Mouse (Mus musculus) megakaryocyte, embryonic 14.5 days (primary cell): Measurements from ENCODE around the gene Fto. TPM values are rescaled to one million over a fixed set of nuclear protein-coding genes. Genes with fewer than 3 reads are reported as not detected.
A peak's percentile ranks its signal among the peaks of the same experiment; 100 is the strongest.

Experiments
- H3K27me3 ChIP-seq: replicated peaks from 2 replicates; pipeline ENCODE3; 2012; ENCODE audit warnings: inconsistent platforms
- H3K36me3 ChIP-seq: replicated peaks from 2 replicates; pipeline ENCODE3; 2012; ENCODE audit warnings: low read length, inconsistent platforms, mixed read lengths
- H3K4me1 ChIP-seq: 2 replicates; pipeline ENCODE4 v1.6.1; 2012; ENCODE audit warnings: inconsistent platforms
- H3K4me3 ChIP-seq: replicated peaks from 2 replicates; pipeline ENCODE3; 2012; ENCODE audit warnings: moderate library complexity, mild to moderate bottlenecking, inconsistent platforms
- H3K9me3 ChIP-seq: 2 replicates; pipeline ENCODE4 v1.6.1; 2012; ENCODE audit warnings: inconsistent platforms
- FLI1 ChIP-seq: IDR thresholded peaks from 2 replicates; pipeline ENCODE4 v1.6.1; 2012; ENCODE audit warnings: low read length, inconsistent platforms, mixed read lengths
- GATA1 ChIP-seq: IDR thresholded peaks from 3 replicates; pipeline ENCODE4 v1.6.1; 2012; ENCODE audit warnings: mixed read lengths, low read length, inconsistent platforms, borderline replicate concordance
- polyA plus RNA-seq: library from polyadenylated mRNA; stranded (reverse); fragments of >175 nt; gene quantifications from 2 replicates; pipeline ENCODE4 v1.2.3, GENCODE M21; 2012; ENCODE audit warnings: low replicate concordance; ENCODE audit not compliant: insufficient read depth

The Fto gene
- polyA plus RNA-seq, 1 experiment = 9.5 TPM

DNA sequence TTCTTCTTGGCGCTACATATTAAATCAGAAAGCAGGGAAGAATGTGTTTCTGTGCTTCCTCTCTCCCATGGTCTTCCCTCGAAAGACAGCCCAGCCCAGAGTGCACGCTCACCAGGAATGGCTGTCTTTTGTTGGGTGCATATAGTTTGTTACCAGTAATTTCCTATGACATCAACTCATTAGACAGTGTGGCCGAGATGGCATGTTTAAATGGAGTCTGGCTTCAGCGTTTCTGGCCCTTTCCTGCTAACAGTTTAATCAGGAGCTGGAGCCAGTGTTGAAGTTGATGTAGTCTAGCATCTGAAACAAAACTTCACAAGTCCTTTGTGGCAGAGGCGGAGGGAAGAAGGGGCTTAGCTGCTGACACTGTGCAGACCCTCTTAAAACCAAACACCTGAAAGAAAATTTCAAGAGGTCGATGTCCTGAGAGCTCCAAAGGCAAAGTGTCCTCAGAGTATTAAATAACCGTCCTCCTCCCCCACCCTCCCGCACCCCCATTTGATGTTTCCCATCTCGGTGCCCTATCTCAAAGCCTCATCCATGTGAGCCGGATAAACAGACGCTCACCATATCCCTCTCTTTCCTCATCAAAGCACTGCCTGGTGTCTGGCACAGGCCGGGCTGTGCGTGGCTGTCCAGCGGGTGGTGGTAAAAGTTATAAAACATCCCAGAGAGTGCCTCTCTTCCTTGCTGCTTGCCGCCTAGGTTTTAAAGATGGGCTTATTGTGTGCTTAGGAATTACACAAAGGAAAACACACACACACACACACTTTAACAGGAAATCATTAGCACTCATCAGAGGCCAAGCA, 210.9 kb downstream of the Fto start:
- TF ChIP-seq GATA1 (no peak), FLI1 (no peak)
- Histone ChIP-seq H3K4me1 (no peaks in the 10 kb centered on the region; the same call in 1 of the 2 replicates), H3K9me3 (no peaks in the 10 kb centered on the region), H3K36me3 (peaks cover 61% of the 10 kb centered on the region), H3K4me3 (no peak overlapping the region), H3K27me3 (no peaks in the 10 kb centered on the region)

DNA sequence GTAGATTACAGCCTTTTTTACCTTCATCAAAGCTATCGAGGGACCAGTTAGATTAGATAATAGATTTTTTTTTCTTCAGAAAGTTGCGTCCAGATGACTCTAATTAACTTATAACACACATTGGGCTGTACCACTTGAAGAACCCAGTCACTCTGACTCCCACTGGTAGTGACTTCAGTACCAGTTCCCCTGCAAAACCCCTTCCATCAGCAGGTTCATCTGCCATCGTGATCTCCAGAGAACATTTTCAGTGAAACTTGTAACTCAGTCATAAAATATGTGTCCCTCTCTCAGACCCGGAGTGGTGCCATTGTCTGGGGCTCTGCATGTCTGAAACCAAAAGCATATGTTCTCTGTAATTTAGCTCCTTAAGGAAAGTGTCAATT, 211.5 kb downstream of the Fto start:
- no peak overlapping the region for H3K4me3 ChIP-seq
- peaks cover 66% of the 10 kb centered on the region for H3K36me3 ChIP-seq
- TF ChIP-seq FLI1 = no peak
- no peak for TF ChIP-seq GATA1
- no peaks in the 10 kb centered on the region for H3K9me3 ChIP-seq
- no peaks in the 10 kb centered on the region for H3K27me3 ChIP-seq
- H3K4me1 ChIP-seq = no peaks in the 10 kb centered on the region; the same call in 1 of the 2 replicates

DNA sequence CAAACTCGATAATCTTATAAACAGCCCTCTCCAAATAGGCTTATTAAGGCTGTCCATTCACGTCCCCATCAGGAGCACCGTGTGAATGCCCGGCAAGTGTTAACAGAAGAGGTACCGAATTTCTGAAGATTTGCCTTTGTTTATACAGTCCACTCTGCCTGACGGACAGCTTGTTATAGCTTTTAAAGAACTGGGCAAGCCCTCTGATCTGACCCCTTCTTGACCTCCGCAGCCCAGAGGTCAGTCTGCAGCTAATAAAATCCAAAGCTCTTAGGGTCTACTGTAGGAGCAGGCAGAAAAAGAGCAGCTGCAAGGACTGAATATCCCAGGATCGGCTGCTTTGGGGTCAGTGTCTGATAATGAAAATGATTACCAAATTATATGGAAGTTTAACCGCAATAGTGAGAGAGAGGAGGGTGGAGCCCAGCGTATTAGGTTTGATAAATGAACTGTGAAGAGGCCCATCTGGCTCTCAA, 212.1 kb downstream of the Fto start:
- H3K4me1 ChIP-seq = no peaks in the 10 kb centered on the region; the same call in 1 of the 2 replicates
- 0 out of 2 replicates have a peak, but pooled peaks cover under 1% of the 10 kb centered on the region for H3K9me3 ChIP-seq
- H3K36me3 ChIP-seq = peaks cover 68% of the 10 kb centered on the region
- TF ChIP-seq FLI1 (no peak), GATA1 (no peak)
- no peaks in the 10 kb centered on the region for H3K27me3 ChIP-seq
- H3K4me3 ChIP-seq = no peak overlapping the region

DNA sequence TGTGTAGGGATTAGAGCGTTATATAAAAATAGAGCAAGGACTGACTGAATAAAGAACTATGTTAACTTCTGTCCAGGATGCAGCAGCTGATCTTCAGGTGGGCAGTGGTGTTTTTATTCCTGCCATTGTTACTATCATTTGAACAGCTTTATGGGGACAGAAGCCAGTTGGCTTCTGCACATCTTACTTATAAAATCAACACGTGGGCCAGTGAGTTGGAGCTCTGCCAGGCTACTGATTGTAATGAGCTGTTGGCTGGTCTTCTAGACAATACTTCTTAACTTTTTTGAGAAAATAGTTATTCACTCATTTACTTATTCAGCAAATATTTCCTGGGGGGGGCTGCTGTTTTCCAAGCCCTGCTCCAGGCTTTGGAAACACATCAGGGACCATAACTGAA, 215.6 kb downstream of the Fto start:
- Histone ChIP-seq H3K4me3 (no peak overlapping the region), H3K36me3 (peaks cover 64% of the 10 kb centered on the region), H3K27me3 (no peaks in the 10 kb centered on the region), H3K9me3 (0 out of 2 replicates have a peak, but pooled peaks cover 3% of the 10 kb centered on the region), H3K4me1 (no peaks in the 10 kb centered on the region; the same call in none of the 2 replicates)
- no peak for TF ChIP-seq FLI1
- TF ChIP-seq GATA1 = no peak

DNA sequence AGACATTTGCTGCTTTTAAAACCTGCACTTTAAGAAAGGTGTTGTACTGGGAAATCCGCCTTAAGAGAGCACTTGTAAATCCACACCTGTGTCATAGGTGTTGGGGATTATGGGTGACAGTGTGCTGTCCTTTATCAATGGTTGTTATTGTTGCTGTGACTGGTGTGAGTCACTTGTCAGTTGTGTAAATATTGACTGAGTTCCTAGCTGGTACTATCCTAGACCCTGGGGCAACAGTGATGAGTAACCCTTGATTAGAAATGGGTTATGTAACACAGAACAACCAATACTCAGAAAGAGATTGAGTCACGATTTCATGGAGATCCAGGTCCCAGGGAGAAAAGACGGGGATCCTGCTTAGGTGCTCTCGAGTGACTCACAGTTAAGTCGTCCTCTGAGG, 216.4 kb downstream of the Fto start:
- 0 out of 2 replicates have a peak, but pooled peaks cover 3% of the 10 kb centered on the region for H3K9me3 ChIP-seq
- H3K27me3 ChIP-seq = no peaks in the 10 kb centered on the region
- TF ChIP-seq GATA1 (no peak), FLI1 (no peak)
- peaks cover 57% of the 10 kb centered on the region for H3K36me3 ChIP-seq
- H3K4me1 ChIP-seq = no peaks in the 10 kb centered on the region; the same call in none of the 2 replicates
- no peak overlapping the region for H3K4me3 ChIP-seq

DNA sequence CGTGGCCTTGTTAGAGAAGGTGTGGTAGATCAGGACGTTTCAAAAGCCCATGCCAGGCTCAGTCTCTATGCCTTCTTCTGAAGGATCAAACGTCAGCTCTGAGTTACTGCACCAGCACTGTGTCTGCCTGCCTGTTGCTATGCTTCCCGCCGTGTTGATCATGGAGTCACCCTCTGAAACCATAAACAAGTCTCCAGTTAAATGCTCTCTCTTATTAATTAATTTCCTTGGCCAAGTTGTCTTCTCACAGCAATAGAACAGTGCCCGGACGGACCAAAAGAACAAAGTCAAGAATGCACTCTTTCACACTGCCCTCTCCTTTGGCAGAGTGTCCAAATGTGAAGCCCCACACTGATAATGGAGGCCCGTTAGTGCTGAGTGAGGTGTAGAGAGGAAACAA, 217.3 kb downstream of the Fto start:
- TF ChIP-seq FLI1 (no peak), GATA1 (no peak)
- Histone ChIP-seq H3K4me1 (no peaks in the 10 kb centered on the region; the same call in none of the 2 replicates), H3K9me3 (0 out of 2 replicates have a peak, but pooled peaks cover 3% of the 10 kb centered on the region), H3K36me3 (peaks cover 47% of the 10 kb centered on the region), H3K27me3 (no peaks in the 10 kb centered on the region), H3K4me3 (no peak overlapping the region)

DNA sequence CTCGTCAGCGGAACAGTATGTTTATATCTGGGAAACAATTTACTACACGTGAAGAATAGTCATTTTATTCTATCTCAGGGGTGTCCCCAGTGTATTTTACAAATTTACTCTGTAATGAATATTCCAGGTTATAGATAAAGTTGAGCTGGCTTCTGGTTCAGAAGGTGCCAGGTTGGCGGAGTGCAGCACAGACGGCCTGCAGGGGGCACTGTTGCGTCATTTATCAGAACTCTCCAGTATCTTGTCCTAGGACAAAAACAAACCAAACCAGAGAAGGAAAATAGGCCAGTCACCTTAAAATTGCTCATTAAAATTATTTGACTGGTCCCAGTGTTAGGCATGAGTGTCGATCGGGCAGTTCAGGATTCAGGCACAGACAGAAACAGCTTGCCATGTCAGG, 218.6 kb downstream of the Fto start:
- no peaks in the 10 kb centered on the region; the same call in none of the 2 replicates for H3K4me1 ChIP-seq
- no peak overlapping the region for H3K4me3 ChIP-seq
- 0 out of 2 replicates have a peak, but pooled peaks cover 3% of the 10 kb centered on the region for H3K9me3 ChIP-seq
- TF ChIP-seq FLI1 (no peak), GATA1 (no peak)
- no peaks in the 10 kb centered on the region for H3K27me3 ChIP-seq
- H3K36me3 ChIP-seq = peaks cover 36% of the 10 kb centered on the region

DNA sequence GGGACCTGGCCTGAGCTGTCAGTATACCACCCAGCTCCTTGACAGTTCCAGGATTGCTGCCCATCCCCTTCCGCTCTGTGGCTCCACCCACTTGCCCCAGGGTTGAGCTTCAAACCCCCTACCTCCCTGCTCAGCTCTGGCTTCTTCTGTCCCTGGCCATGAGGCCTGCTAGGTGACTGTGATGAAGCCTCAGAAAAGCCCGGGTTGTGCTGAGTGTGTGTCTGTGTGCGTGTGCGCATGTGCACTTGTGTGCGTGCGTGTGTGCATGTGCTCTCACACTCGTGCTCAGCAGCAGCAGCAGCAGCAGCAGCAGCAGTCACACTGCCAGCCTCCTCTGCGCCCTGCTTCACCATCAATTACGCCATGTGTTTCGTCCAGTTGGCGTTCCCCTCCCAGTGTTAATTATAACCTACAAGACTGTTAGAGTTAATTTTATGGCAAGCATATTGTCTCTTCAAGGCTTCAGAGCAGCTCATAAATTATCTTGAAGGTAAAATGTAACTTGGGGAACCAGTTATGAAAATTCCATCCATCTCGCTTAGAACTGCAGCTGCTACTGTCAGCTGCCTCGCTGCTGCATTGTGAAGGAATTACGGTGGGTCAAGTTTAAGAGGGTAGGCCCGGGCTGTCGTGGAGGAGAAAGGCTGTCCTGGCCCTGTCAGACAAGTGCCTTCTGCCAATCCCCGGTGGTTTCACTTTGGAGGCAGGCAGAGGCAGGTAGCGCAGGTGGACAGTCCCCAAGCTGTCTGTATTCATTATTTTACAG, 219.5 kb downstream of the Fto start:
- H3K27me3 ChIP-seq = no peaks in the 10 kb centered on the region

DNA sequence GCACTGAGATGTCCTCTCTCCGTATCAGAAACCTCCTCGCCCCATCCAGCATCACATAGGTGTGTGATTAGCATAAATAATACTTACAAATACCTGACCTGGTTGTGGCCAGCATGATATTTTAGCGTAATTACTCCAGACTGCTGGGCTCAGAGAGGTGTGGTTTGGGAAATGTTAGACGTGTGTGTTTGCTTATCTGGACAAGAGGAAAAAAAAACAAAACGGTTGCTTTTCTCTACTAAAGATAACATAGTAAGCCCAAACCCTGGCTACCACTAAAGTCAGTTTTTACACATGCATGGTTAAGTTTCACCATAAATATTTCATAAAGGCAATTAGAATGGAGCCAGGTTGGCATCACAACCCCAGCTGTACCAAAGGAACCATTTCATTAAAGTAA, 221.4 kb downstream of the Fto start:
- TF ChIP-seq GATA1 (no peak), FLI1 (no peak)
- H3K4me3 ChIP-seq = no peak overlapping the region
- H3K27me3 ChIP-seq = no peaks in the 10 kb centered on the region
- H3K9me3 ChIP-seq = 0 out of 2 replicates have a peak, but pooled peaks cover 3% of the 10 kb centered on the region
- peaks cover 15% of the 10 kb centered on the region for H3K36me3 ChIP-seq
- H3K4me1 ChIP-seq = peaks cover 15% of the 10 kb centered on the region

More for the DNA sequence above, 219.5 kb downstream of the Fto start:
- Histone ChIP-seq H3K9me3 (0 out of 2 replicates have a peak, but pooled peaks cover 3% of the 10 kb centered on the region), H3K4me3 (peak overlapping the region; percentile 36), H3K36me3 (peaks cover 27% of the 10 kb centered on the region), H3K4me1 (no peaks in the 10 kb centered on the region; the same call in none of the 2 replicates)
- TF ChIP-seq GATA1 = no peak
- no peak for TF ChIP-seq FLI1
